Mouse (Mus musculus) midbrain, embryonic 16.5 days (tissue): ENCODE data around the gene D5Ertd579e. TPM values are rescaled to one million over a fixed set of nuclear protein-coding genes. Genes with fewer than 3 reads are reported as not detected.

Source experiments
- ATAC-seq: fragments of 200-750 bp; cut with Nextera tagmentation; 2 replicates; pipeline ENCODE4 v1.8.0; 2017; ENCODE audit warnings: moderate TSS enrichment
- H3K27ac ChIP-seq: fragments of 300-500 bp; sonication (generic); 2 replicates; pipeline ENCODE4 v1.5.1; 2014; ENCODE audit warnings: mild to moderate bottlenecking, low read length, mixed read lengths
- H3K27me3 ChIP-seq: fragments of 300-500 bp; sonication (generic); 2 replicates; pipeline ENCODE4 v1.6.1; 2014; ENCODE audit warnings: low read depth, low read length, mixed read lengths; ENCODE audit not compliant: control insufficient read depth, insufficient read depth
- H3K36me3 ChIP-seq: fragments of 300-500 bp; sonication (generic); 2 replicates; pipeline ENCODE4 v1.6.1; 2014; ENCODE audit warnings: mild to moderate bottlenecking, low read length, moderate library complexity, mixed read lengths; ENCODE audit not compliant: control insufficient read depth, insufficient read depth
- H3K4me1 ChIP-seq: fragments of 300-500 bp; sonication (generic); 2 replicates; pipeline ENCODE4 v1.6.1; 2014; ENCODE audit warnings: mild to moderate bottlenecking, low read length, mixed read lengths; ENCODE audit not compliant: control insufficient read depth, insufficient read depth
- H3K4me2 ChIP-seq: fragments of 300-500 bp; sonication (generic); 2 replicates; pipeline ENCODE4 v1.6.1; 2014; ENCODE audit warnings: mild to moderate bottlenecking, low read length, mixed read lengths
- H3K4me3 ChIP-seq: fragments of 300-500 bp; sonication (generic); 2 replicates; pipeline ENCODE4 v1.5.1; 2014; ENCODE audit warnings: low read depth, mild to moderate bottlenecking, low read length, moderate library complexity, mixed read lengths
- H3K9ac ChIP-seq: fragments of 300-500 bp; sonication (generic); 2 replicates; pipeline ENCODE4 v1.6.1; 2014; ENCODE audit warnings: low read depth, low read length, mixed read lengths
- H3K9me3 ChIP-seq: fragments of 300-500 bp; sonication (generic); replicated peaks from 2 replicates; pipeline ENCODE4 v1.6.1; 2014; ENCODE audit warnings: mild to moderate bottlenecking, low read length, mixed read lengths; ENCODE audit not compliant: control insufficient read depth, poor library complexity, severe bottlenecking
- WGBS: fragments of 180-500 bp; shearing (Covaris S2); extraction: QIAGEN DNeasy Blood & Tissue Kit; methylation state at CpG from one replicate; pipeline ENCODE4 v1.1.7; 2014; 5-methylcytosine and 5-hydroxymethylcytosine counted together
- polyA plus RNA-seq: library from polyadenylated mRNA; unstranded; fragments of >200 nt; fragmentation: Nextera tagmentation; extraction: Ambion mirVana; gene quantifications from 2 replicates; pipeline ENCODE4 v1.2.1, GENCODE M21; 2015

Gene D5Ertd579e
- 40.6 and 43.5 TPM in 2 replicates for polyA plus RNA-seq

GRCm38 (mm10) chr5:36695461-36696231, at the start of gene D5Ertd579e:
TSS of gene D5Ertd579e (minus strand) at chr5:36696024.
- Histone ChIP-seq H3K4me1 (peaks cover 22% of the 10 kb centered on the region), H3K27ac (peak within 1 kb of the TSS; percentile 95), H3K4me2 (peak within 1 kb of the TSS; percentile 90), H3K27me3 (no peaks in the 10 kb centered on the region), H3K9me3 (no peaks in the 10 kb centered on the region), H3K4me3 (peak within 1 kb of the TSS; percentile 90), H3K9ac (peak within 1 kb of the TSS; percentile 91), H3K36me3 (no peaks in the 10 kb centered on the region)
- ATAC-seq: peak; percentile 96
- WGBS: under 1% methylated on average over 60 of the region's 104 CpGs

DNA sequence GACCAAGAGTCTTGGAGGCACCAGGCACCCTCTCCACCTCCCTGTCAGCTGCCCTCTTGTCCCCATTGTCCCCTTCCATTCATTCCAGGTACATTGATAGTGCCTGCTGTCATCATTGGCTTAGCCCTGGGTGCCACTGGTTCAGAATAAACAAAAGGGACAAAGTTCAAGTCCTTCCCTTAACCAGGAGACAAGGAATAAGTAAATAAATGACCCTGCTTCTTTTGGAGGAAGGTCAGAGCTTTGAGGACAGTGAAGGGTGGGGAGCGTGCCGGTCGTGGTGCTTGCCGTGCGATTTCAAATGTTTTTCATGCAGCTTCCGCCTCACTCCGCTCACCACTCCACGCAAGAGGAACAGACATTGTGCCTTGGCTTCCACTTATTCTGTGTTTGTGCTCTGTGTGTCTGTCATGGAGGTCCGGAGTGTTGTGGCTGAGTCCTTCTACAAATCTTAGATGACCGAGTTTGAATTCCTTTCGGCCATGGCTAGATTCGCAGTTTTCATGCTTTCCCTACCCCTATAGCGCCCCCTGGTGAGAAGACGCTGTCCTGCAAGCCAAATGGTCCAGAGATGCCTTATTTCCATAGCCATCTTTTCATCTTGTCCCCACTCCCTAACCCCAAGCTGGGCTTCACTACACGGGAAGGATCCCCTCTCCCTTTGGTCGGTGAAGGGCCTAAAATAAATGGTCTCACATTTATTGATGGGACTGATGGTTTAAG, 46.5 kb upstream of the D5Ertd579e start:
- ATAC-seq: no peak
- Histone ChIP-seq H3K4me2 (no peak overlapping the region), H3K9ac (no peak overlapping the region), H3K9me3 (no peaks in the 10 kb centered on the region), H3K4me1 (peaks cover 12% of the 10 kb centered on the region), H3K4me3 (no peak overlapping the region), H3K27me3 (no peaks in the 10 kb centered on the region), H3K36me3 (0 out of 2 replicates have a peak, but pooled peaks cover 2% of the 10 kb centered on the region), H3K27ac (no peak overlapping the region)
- 36% methylated on average over 16 of the region's 16 CpGs for WGBS

DNA sequence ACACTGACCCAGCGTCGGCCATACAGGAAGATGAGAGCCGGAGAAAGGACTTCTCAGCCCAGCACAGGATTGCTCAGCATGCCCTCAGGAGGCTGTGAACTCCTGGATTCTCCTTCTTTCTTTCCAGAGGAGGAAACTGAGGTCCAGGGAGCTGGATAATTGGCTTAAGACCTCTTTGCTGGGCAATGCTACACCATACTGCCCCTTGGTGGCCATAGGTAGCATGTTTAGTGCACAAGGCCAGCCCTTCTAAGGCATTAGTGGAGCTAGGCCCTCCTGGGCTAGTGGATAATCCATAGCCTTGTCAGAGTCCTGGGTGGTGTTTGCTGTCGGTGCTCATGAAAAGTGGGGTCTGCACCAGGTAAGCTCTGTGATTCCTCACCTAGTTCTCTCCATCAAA, 44.0 kb upstream of the D5Ertd579e start:
- Histone ChIP-seq H3K4me3 (no peak overlapping the region), H3K27ac (no peak overlapping the region), H3K9ac (no peak overlapping the region), H3K9me3 (no peaks in the 10 kb centered on the region), H3K4me1 (no peaks in the 10 kb centered on the region), H3K4me2 (no peak overlapping the region), H3K27me3 (no peaks in the 10 kb centered on the region), H3K36me3 (0 out of 2 replicates have a peak, but pooled peaks cover 2% of the 10 kb centered on the region)
- no peak for ATAC-seq
- 71% methylated on average over 4 of the region's 4 CpGs for WGBS

DNA sequence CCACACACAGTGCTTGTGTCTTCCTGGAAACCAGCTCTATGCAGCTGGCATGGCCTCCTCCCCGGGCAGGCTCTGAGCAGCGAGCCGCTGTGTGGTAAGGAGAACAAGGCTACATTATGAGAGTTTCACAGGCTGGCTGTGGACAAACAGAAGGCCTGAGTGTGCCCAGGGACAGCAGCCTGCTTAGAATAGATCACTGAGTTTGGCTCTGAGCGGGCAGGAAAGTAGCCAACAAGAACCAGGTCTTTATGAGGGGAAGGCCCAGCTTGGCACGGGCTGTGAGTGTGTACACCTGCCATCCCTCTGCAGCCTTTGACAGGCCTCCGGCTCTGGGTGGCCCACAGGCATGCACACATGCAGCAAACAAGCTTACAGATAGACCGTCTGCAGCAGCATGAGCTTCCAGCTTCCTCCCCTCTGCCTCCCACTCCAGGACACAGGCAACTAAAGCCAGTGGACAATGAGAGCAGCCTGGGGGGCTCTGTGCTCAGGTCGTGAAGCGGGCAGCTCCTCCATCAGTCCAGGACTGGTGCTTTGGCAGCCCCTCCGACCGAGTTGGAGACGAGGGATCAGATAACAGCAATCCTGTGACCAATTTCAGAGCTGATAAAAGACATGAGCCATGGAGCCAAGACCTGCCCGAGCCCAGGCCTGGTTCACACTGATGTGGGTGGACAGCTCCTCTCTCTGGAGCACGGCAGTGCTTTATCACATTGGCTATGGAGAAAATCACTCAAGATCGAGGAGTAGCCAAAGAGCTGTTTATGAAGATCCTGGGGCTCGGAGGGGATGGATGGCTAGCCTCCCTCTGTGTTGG, 43.2 kb upstream of the D5Ertd579e start:
- H3K27ac ChIP-seq: no peak overlapping the region
- whole genome bisulfite sequencing: 67% methylated on average over 16 of the region's 16 CpGs

DNA sequence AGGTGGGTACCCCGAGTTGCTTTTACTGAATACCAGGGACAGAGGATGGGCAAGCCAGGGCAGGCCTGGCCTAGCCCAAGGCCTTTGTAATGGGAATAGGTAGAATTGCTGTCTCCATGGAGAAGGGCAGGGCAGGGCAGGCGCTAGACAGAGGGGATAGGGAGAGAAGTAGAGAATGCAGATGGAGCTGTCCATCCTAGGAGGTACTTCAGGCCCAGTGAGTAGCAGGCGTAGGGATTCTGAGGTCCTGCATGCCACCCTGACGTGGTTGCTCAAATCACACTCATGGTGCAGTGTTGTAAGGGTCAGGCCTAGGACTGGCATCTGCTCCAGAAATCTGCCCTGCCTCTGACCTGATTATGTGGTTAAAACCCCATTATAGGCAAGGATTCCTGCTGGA, 41.9 kb upstream of the D5Ertd579e start:
- Histone ChIP-seq H3K27ac (no peak overlapping the region), H3K9ac (no peak overlapping the region), H3K4me2 (no peak overlapping the region), H3K4me3 (no peak overlapping the region), H3K27me3 (no peaks in the 10 kb centered on the region), H3K9me3 (no peaks in the 10 kb centered on the region), H3K4me1 (no peaks in the 10 kb centered on the region), H3K36me3 (no peaks in the 10 kb centered on the region)
- no peak for ATAC-seq
- 67% methylated on average over 4 of the region's 4 CpGs for WGBS

More for the DNA sequence above, 43.2 kb upstream of the D5Ertd579e start:
- no peaks in the 10 kb centered on the region for H3K9me3 ChIP-seq
- no peak overlapping the region for H3K4me3 ChIP-seq
- peak overlapping the region; percentile 17; the same call in 1 of the 2 replicates for H3K9ac ChIP-seq
- no peaks in the 10 kb centered on the region for H3K4me1 ChIP-seq
- H3K27me3 ChIP-seq: no peaks in the 10 kb centered on the region
- no peak overlapping the region for H3K4me2 ChIP-seq
- no peaks in the 10 kb centered on the region for H3K36me3 ChIP-seq
- peak; percentile 82 for ATAC-seq

DNA sequence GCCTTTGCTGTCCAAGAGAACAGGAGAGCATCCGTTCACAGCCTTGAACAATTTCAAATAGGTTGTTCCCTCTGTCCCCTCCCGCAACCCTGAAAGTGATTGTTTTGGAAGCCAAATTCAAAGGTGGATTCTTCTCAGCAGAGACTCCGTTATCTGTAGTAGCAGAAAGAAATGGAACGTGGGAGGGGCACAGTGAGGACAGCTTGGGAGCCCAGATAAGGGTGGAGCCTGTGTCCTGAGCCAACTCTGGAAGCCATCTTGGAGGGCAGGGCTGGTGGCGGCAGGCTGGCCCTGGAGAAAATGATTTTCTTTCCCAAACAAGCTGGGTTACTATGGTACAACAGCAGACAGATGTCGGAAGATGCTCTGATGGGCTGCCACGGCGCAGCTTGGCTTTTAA, 40.2 kb upstream of the D5Ertd579e start:
- ATAC-seq: no peak
- Histone ChIP-seq H3K4me2 (no peak overlapping the region), H3K27ac (no peak overlapping the region), H3K9ac (no peak overlapping the region), H3K4me1 (no peaks in the 10 kb centered on the region), H3K9me3 (no peaks in the 10 kb centered on the region), H3K36me3 (no peaks in the 10 kb centered on the region), H3K27me3 (no peaks in the 10 kb centered on the region), H3K4me3 (no peak overlapping the region)
- 77% methylated on average over 8 of the region's 8 CpGs for WGBS

DNA sequence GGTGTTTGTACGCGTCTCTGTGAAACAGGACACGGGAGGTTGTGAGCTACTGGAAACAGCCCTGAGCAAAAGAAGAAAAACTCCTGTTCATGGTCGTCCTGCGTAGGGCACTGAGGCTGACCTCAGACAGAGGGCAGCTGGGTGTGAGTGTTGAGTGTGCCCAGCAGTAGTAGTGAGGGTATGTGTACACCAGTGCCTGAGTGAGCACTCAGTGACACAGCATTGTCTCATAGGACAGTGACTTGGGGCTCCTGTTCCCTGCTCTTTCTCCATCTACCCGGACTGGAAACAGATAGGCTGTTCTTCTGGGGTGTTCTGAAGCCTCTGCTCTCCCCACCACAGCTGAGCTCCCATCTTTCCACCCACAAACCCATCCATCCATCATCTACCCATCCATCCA, 39.3 kb upstream of the D5Ertd579e start:
- Histone ChIP-seq H3K9me3 (no peaks in the 10 kb centered on the region), H3K27me3 (no peaks in the 10 kb centered on the region), H3K27ac (no peak overlapping the region), H3K4me3 (no peak overlapping the region), H3K4me1 (no peaks in the 10 kb centered on the region), H3K4me2 (no peak overlapping the region), H3K9ac (no peak overlapping the region), H3K36me3 (no peaks in the 10 kb centered on the region)
- WGBS: 89% methylated on average over 6 of the region's 6 CpGs
- no peak for ATAC-seq

GRCm38 (mm10) chr5:36733405-36733804, 37.6 kb upstream of the D5Ertd579e start:
- Histone ChIP-seq H3K27ac (no peak overlapping the region), H3K4me1 (no peaks in the 10 kb centered on the region), H3K4me2 (no peak overlapping the region), H3K9ac (no peak overlapping the region), H3K4me3 (no peak overlapping the region), H3K36me3 (no peaks in the 10 kb centered on the region), H3K27me3 (no peaks in the 10 kb centered on the region), H3K9me3 (no peaks in the 10 kb centered on the region)
- WGBS: 66% methylated on average over 3 of the region's 3 CpGs
- no peak for ATAC-seq
